Mouse (Mus musculus) heart, postnatal 36 days (tissue): ENCODE measurements at regions not wholly inside any gene's neighbourhood (a gene's known extent, or its start where the extent isn't known, plus 50 kb on each side); places are given as distances from the start of the nearest gene placed in this dataset.

Source experiments
- DNase-seq, 2 experiments: peaks; one replicate each; pipeline ENCODE4 v3.0.0; 2021 to 2022
- intact Hi-C: fragments of 180-260 bp; cut with DNase I; formaldehyde crosslinking; loops from one replicate; pipeline ENCODE4 v1.15.1; 2025

- intact Hi-C loops, result loop anchor here (5.0 kb wide), 2 partner anchors 115 to 225 kb away; partner anchors contain the start of gene Adgrl2
- DNase-seq, result no peak
Measured at GRCm38 (mm10) chr3:149216759-149217400, 226.5 kb upstream of the Adgrl2 start.

- intact Hi-C loops, result loop anchor here (5.0 kb wide), 2 partner anchors 117 to 223 kb away; partner anchors contain the start of gene Adgrl2
- no peak for DNase-seq
Measured at GRCm38 (mm10) chr3:149215691-149216090, 225.3 kb upstream of the Adgrl2 start.

- intact Hi-C loops, result no loop called here
- DNase-seq, result no peak
Measured at GRCm38 (mm10) chr3:149211909-149212308, 221.6 kb upstream of the Adgrl2 start.

GRCm38 (mm10) chr3:149209260-149209659, 218.9 kb upstream of the Adgrl2 start:
- DNase-seq, result no peak
- intact Hi-C loops, result no loop called here

GRCm38 (mm10) chr3:149203451-149203850, 213.1 kb upstream of the Adgrl2 start:
- DNase-seq, result no peak

GRCm38 (mm10) chr3:149196477-149197185, 206.3 kb upstream of the Adgrl2 start:
- DNase-seq, result no peak
- intact Hi-C loops, result no loop called here

More at GRCm38 (mm10) chr3:149203451-149203850, 213.1 kb upstream of the Adgrl2 start:
- intact Hi-C loops, result no loop called here

GRCm38 (mm10) chr3:149190856-149191576, 200.7 kb upstream of the Adgrl2 start:
- DNase-seq, result peak in 1 of 2 experiments; percentile 9
- intact Hi-C loops, result loop anchor here (5.0 kb wide), 2 partner anchors 154 to 156 kb away; no protein-coding TSS in a partner anchor

GRCm38 (mm10) chr3:149184136-149184551, 193.8 kb upstream of the Adgrl2 start:
- intact Hi-C loops, result no loop called here
- no peak for DNase-seq

GRCm38 (mm10) chr3:149182095-149182494, 191.7 kb upstream of the Adgrl2 start:
- no peak for DNase-seq
- intact Hi-C loops, result no loop called here

- DNase-seq, result no peak
- intact Hi-C loops, result no loop called here
Measured at GRCm38 (mm10) chr3:149180129-149180528, 189.8 kb upstream of the Adgrl2 start.

- DNase-seq, result no peak
- intact Hi-C loops, result no loop called here
Measured at GRCm38 (mm10) chr3:149179486-149180116, 189.2 kb upstream of the Adgrl2 start.

- no peak for DNase-seq
- intact Hi-C loops, result no loop called here
Measured at GRCm38 (mm10) chr3:149178891-149179290, 188.5 kb upstream of the Adgrl2 start.

GRCm38 (mm10) chr3:149174689-149175390, 184.5 kb upstream of the Adgrl2 start:
- intact Hi-C loops, result no loop called here
- DNase-seq, result no peak

GRCm38 (mm10) chr3:149173537-149173936, 183.2 kb upstream of the Adgrl2 start:
- DNase-seq, result no peak

GRCm38 (mm10) chr3:149171766-149172165, 181.4 kb upstream of the Adgrl2 start:
- DNase-seq, result no peak
- intact Hi-C loops, result no loop called here

More at GRCm38 (mm10) chr3:149173537-149173936, 183.2 kb upstream of the Adgrl2 start:
- intact Hi-C loops, result no loop called here

GRCm38 (mm10) chr3:149170191-149170590, 179.8 kb upstream of the Adgrl2 start:
- DNase-seq, result no peak
- intact Hi-C loops, result no loop called here

- DNase-seq, result no peak
- intact Hi-C loops, result no loop called here
Measured at GRCm38 (mm10) chr3:149169442-149169841, 179.1 kb upstream of the Adgrl2 start.

GRCm38 (mm10) chr3:149167997-149168396, 177.6 kb upstream of the Adgrl2 start:
- DNase-seq, result no peak
- intact Hi-C loops, result no loop called here

- no peak for DNase-seq
- intact Hi-C loops, result no loop called here
Measured at GRCm38 (mm10) chr3:149164804-149165203, 174.4 kb upstream of the Adgrl2 start.

- no peak for DNase-seq
- intact Hi-C loops, result no loop called here
Measured at GRCm38 (mm10) chr3:149163591-149163990, 173.2 kb upstream of the Adgrl2 start.
